In genomic region chr13:111297614-111298013, GRCm38 (mm10) we compare ENCODE assay signal across 36 mouse cellular contexts. TPM values are rescaled to one million over a fixed set of nuclear protein-coding genes. Genes with fewer than 3 reads are reported as not detected.
"Had no signal": no experiment of that assay in that cellular context is flagged by ENCODE, and none has a peak within 500 bp of the region (broad histone marks: within the 10 kb centered on the region; RNA-seq: fewer than 3 reads in every experiment).

No protein-coding gene starts in this region.

- ATAC-seq: hindbrain, postnatal 0 days; inflammation-experienced regulatory T-cells, adult 6 months; intestine, embryonic 15.5 days; intestine, postnatal 0 days had no signal

- H3K4me2 ChIP-seq: heart, embryonic 11.5 days; heart, embryonic 13.5 days; heart, embryonic 15.5 days; hindbrain, embryonic 13.5 days; hindbrain, embryonic 15.5 days; intestine, embryonic 15.5 days; limb, embryonic 12.5 days; liver, embryonic 11.5 days had no signal

- H3K4me3 ChIP-seq: gastrocnemius, adult 2 months; heart, embryonic 13.5 days; heart, embryonic 15.5 days; hindbrain, embryonic 13.5 days; hindbrain, embryonic 15.5 days; intestine, embryonic 15.5 days; layer of hippocampus, adult 2 months; left cerebral cortex, adult 2 months; limb, embryonic 10.5 days; limb, embryonic 12.5 days had no signal

- H3K36me3 ChIP-seq: heart, embryonic 13.5 days; heart, embryonic 15.5 days; hindbrain, embryonic 13.5 days; hindbrain, embryonic 15.5 days; intestine, embryonic 15.5 days; limb, embryonic 10.5 days; limb, embryonic 12.5 days had no signal

- DNase-seq: gastrocnemius, adult 2 months; gastrocnemius, postnatal 10 days; gastrocnemius, postnatal 25 days; heart, adult 18-20 months; heart, postnatal 14 days; heart, postnatal 36 days; kidney, adult 18-20 months; kidney, adult 8-10 months; kidney, postnatal 10 days; kidney, postnatal 25 days; kidney, postnatal 4 days; liver had no signal

- H3K27me3 ChIP-seq: heart, embryonic 13.5 days; heart, embryonic 15.5 days; hindbrain, embryonic 13.5 days; hindbrain, embryonic 15.5 days; intestine, embryonic 15.5 days; limb, embryonic 12.5 days had no signal

- H3K9ac ChIP-seq: heart, embryonic 13.5 days; heart, embryonic 15.5 days; hindbrain, embryonic 13.5 days; hindbrain, embryonic 15.5 days; intestine, embryonic 15.5 days; limb, embryonic 12.5 days had no signal

- H3K27ac ChIP-seq: gastrocnemius, adult 2 months; heart, embryonic 13.5 days; heart, embryonic 15.5 days; hindbrain, embryonic 13.5 days; hindbrain, embryonic 15.5 days; hindbrain, postnatal 0 days; intestine, embryonic 15.5 days; layer of hippocampus, adult 2 months; left cerebral cortex, adult 2 months; limb, embryonic 10.5 days; limb, embryonic 12.5 days had no signal

- H3K9me3 ChIP-seq: heart, embryonic 13.5 days; heart, embryonic 15.5 days; hindbrain, embryonic 13.5 days; hindbrain, embryonic 15.5 days; intestine, embryonic 15.5 days; limb, embryonic 10.5 days; limb, embryonic 12.5 days had no signal

- H3K4me1 ChIP-seq: hindbrain, embryonic 13.5 days; hindbrain, embryonic 15.5 days; intestine, embryonic 15.5 days; limb, embryonic 10.5 days had no signal

RNA-seq across cellular contexts. Expression of gene Actbl2, which starts 42.8 kb away (rescaled TPM):
- total RNA-seq: gastrocnemius, adult 2 months; gastrocnemius, postnatal 10 days; gastrocnemius, postnatal 25 days; gastrocnemius, postnatal 4 days; heart, adult 18-20 months; heart, postnatal 14 days; heart, postnatal 36 days; hematopoietic stem cell, adult 5-6 weeks; layer of hippocampus, adult 2 months; layer of hippocampus, postnatal 10 days; layer of hippocampus, postnatal 25 days; left cerebral cortex, adult 2 months; left cerebral cortex, postnatal 14 days; left cerebral cortex, postnatal 36 days had no signal
- polyA plus RNA-seq: heart, embryonic 11.5 days; heart, embryonic 13.5 days; heart, embryonic 15.5 days; heart, postnatal 0 days; hindbrain, embryonic 11.5 days; hindbrain, embryonic 13.5 days; hindbrain, embryonic 15.5 days; hindbrain, postnatal 0 days; intestine, embryonic 15.5 days; intestine, postnatal 0 days; kidney, embryonic 14.5 days; kidney, embryonic 16.5 days; limb, embryonic 10.5 days; limb, embryonic 12.5 days; liver, embryonic 11.5 days had no signal
